Mouse (Mus musculus) hindbrain, postnatal 0 days (tissue): ENCODE results near the gene Sugct. TPM values are rescaled to one million over a fixed set of nuclear protein-coding genes. Genes with fewer than 3 reads are reported as not detected.

Experiments used
- ATAC-seq: fragments of 200-750 bp; cut with Nextera tagmentation; 2 replicates; pipeline ENCODE4 v1.8.0; 2017; ENCODE audit warnings: mild to moderate bottlenecking, moderate TSS enrichment, moderate library complexity
- DNase-seq: peaks from one replicate; pipeline ENCODE4 v3.0.0-alpha.2; 2015; ENCODE audit warnings: low spot score
- H3K27ac ChIP-seq: fragments of 300-500 bp; sonication (generic); 2 replicates; pipeline ENCODE4 v1.5.1; 2014; ENCODE audit warnings: mild to moderate bottlenecking
- H3K27me3 ChIP-seq: fragments of 300-500 bp; sonication (generic); 2 replicates; pipeline ENCODE4 v1.6.1; 2014; ENCODE audit warnings: low read length, mixed read lengths; ENCODE audit not compliant: insufficient read depth
- H3K36me3 ChIP-seq: fragments of 300-500 bp; sonication (generic); 2 replicates; pipeline ENCODE4 v1.6.1; 2014; ENCODE audit warnings: low read length, mixed read lengths; ENCODE audit not compliant: insufficient read depth
- H3K4me1 ChIP-seq: fragments of 300-500 bp; sonication (generic); 2 replicates; pipeline ENCODE4 v1.6.1; 2014; ENCODE audit warnings: antibody characterized with exemption, low read length, mixed read lengths; ENCODE audit not compliant: insufficient read depth
- H3K4me2 ChIP-seq: fragments of 300-500 bp; sonication (generic); 2 replicates; pipeline ENCODE4 v1.6.1; 2014; ENCODE audit warnings: low read depth, mild to moderate bottlenecking, low read length, moderate library complexity, mixed read lengths
- H3K4me3 ChIP-seq: fragments of 300-500 bp; sonication (generic); 2 replicates; pipeline ENCODE4 v1.5.1; 2014; ENCODE audit warnings: low read length
- H3K9ac ChIP-seq: fragments of 300-500 bp; sonication (generic); replicated peaks from 2 replicates; pipeline ENCODE4 v1.6.1; 2014; ENCODE audit warnings: mild to moderate bottlenecking, low read length, moderate library complexity, mixed read lengths
- H3K9me3 ChIP-seq: fragments of 300-500 bp; sonication (generic); 2 replicates; pipeline ENCODE4 v1.6.1; 2016; ENCODE audit warnings: low read length, mixed read lengths
- CTCF ChIP-seq: IDR thresholded peaks from 2 replicates; pipeline ENCODE4 v1.5.1; 2016; ENCODE audit warnings: antibody characterized with exemption, control low read depth, low read depth
- WGBS: fragments of 180-500 bp; shearing (Covaris S2); extraction: QIAGEN DNeasy Blood & Tissue Kit; methylation state at CpG from one replicate; pipeline ENCODE4 v1.1.7; 2014; 5-methylcytosine and 5-hydroxymethylcytosine counted together
- polyA plus RNA-seq: library from polyadenylated mRNA; unstranded; fragments of >200 nt; fragmentation: Nextera tagmentation; extraction: Ambion mirVana; gene quantifications from 2 replicates; pipeline ENCODE4 v1.2.1, GENCODE M21; 2015
- total RNA-seq: library from RNA; depleted of rRNA; stranded (reverse); fragments of >200 nt; gene quantifications from 2 replicates; pipeline ENCODE4 v1.2.3, GENCODE M21; 2014

The Sugct gene
- total and polyA plus RNA-seq, 2 experiments from 2014 or later, result 1.8 to 4.4 TPM

GRCm38 (mm10) chr13:17212681-17213080 is 482.7 kb downstream of the Sugct start:
- H3K9ac ChIP-seq, result no peak overlapping the region
- H3K9me3 ChIP-seq, result no peaks in the 10 kb centered on the region
- no peak for DNase-seq
- ATAC-seq, result no peak
- no peak overlapping the region for H3K27ac ChIP-seq
- no peak overlapping the region for H3K4me2 ChIP-seq
- H3K27me3 ChIP-seq, result no peaks in the 10 kb centered on the region
- no peak overlapping the region for H3K4me3 ChIP-seq
- H3K4me1 ChIP-seq, result no peaks in the 10 kb centered on the region
- TF ChIP-seq CTCF, result no peak
- no peaks in the 10 kb centered on the region for H3K36me3 ChIP-seq

GRCm38 (mm10) chr13:17190180-17190762 is 505.1 kb downstream of the Sugct start:
- DNase-seq (peak; percentile 2), ATAC-seq (no peak)
- H3K36me3 ChIP-seq, result no peaks in the 10 kb centered on the region
- no peaks in the 10 kb centered on the region for H3K9me3 ChIP-seq
- no peaks in the 10 kb centered on the region for H3K4me1 ChIP-seq
- no peak overlapping the region for H3K27ac ChIP-seq
- TF ChIP-seq CTCF, result no peak
- H3K9ac ChIP-seq, result no peak overlapping the region
- H3K4me3 ChIP-seq, result no peak overlapping the region
- WGBS, result 44% methylated on average over 3 of the region's 3 CpGs
- no peak overlapping the region for H3K4me2 ChIP-seq
- no peaks in the 10 kb centered on the region for H3K27me3 ChIP-seq

GRCm38 (mm10) chr13:17185253-17185652 is 510.1 kb downstream of the Sugct start:
- Histone ChIP-seq H3K36me3 (no peaks in the 10 kb centered on the region), H3K4me2 (no peak overlapping the region), H3K9ac (no peak overlapping the region), H3K27ac (no peak overlapping the region), H3K27me3 (no peaks in the 10 kb centered on the region), H3K4me1 (no peaks in the 10 kb centered on the region), H3K4me3 (no peak overlapping the region), H3K9me3 (no peaks in the 10 kb centered on the region)
- WGBS, result 56% methylated on average over 8 of the region's 8 CpGs
- no peak for TF ChIP-seq CTCF
- no peak for DNase-seq
- no peak for ATAC-seq

- no peaks in the 10 kb centered on the region for H3K9me3 ChIP-seq
- no peak overlapping the region for H3K9ac ChIP-seq
- H3K27ac ChIP-seq, result no peak overlapping the region
- no peak for TF ChIP-seq CTCF
- DNase-seq (no peak), ATAC-seq (no peak)
- H3K27me3 ChIP-seq, result no peaks in the 10 kb centered on the region
- WGBS, result 76% methylated on average over 3 of the region's 3 CpGs
- no peak overlapping the region for H3K4me2 ChIP-seq
- no peaks in the 10 kb centered on the region for H3K4me1 ChIP-seq
- no peaks in the 10 kb centered on the region for H3K36me3 ChIP-seq
- no peak overlapping the region for H3K4me3 ChIP-seq
Observed at GRCm38 (mm10) chr13:17165917-17166316, 529.4 kb downstream of the Sugct start.

GRCm38 (mm10) chr13:17164721-17165120 is 530.6 kb downstream of the Sugct start:
- no peak overlapping the region for H3K9ac ChIP-seq
- H3K9me3 ChIP-seq, result no peaks in the 10 kb centered on the region
- no peaks in the 10 kb centered on the region for H3K4me1 ChIP-seq
- no peaks in the 10 kb centered on the region for H3K36me3 ChIP-seq
- H3K4me3 ChIP-seq, result no peak overlapping the region
- no peaks in the 10 kb centered on the region for H3K27me3 ChIP-seq
- 75% methylated on average over 3 of the region's 3 CpGs for WGBS
- TF ChIP-seq CTCF, result no peak
- DNase-seq (no peak), ATAC-seq (no peak)
- H3K4me2 ChIP-seq, result no peak overlapping the region
- no peak overlapping the region for H3K27ac ChIP-seq

- TF ChIP-seq CTCF, result no peak
- Histone ChIP-seq H3K36me3 (no peaks in the 10 kb centered on the region), H3K4me1 (no peaks in the 10 kb centered on the region), H3K4me3 (no peak overlapping the region), H3K27ac (no peak overlapping the region), H3K27me3 (no peaks in the 10 kb centered on the region), H3K9ac (no peak overlapping the region), H3K9me3 (no peaks in the 10 kb centered on the region), H3K4me2 (no peak overlapping the region)
- DNase-seq (no peak), ATAC-seq (no peak)
Observed at GRCm38 (mm10) chr13:17146441-17146992, 548.8 kb downstream of the Sugct start.

- WGBS, result 58% methylated on average over 3 of the region's 3 CpGs
- H3K9me3 ChIP-seq, result no peaks in the 10 kb centered on the region
- H3K27ac ChIP-seq, result no peak overlapping the region
- no peak overlapping the region for H3K4me2 ChIP-seq
- DNase-seq, result no peak
- H3K36me3 ChIP-seq, result no peaks in the 10 kb centered on the region
- no peak overlapping the region for H3K9ac ChIP-seq
- no peak overlapping the region for H3K4me3 ChIP-seq
- no peak for ATAC-seq
- no peak for TF ChIP-seq CTCF
- H3K4me1 ChIP-seq, result no peaks in the 10 kb centered on the region
- H3K27me3 ChIP-seq, result no peaks in the 10 kb centered on the region
Observed at GRCm38 (mm10) chr13:17116073-17116472, 579.3 kb downstream of the Sugct start.
